Mouse (Mus musculus): ENCODE measurements at regions not wholly inside any gene's neighbourhood (a gene's known extent, or its start where the extent isn't known, plus 50 kb on each side); places are given as distances from the start of the nearest gene placed in this dataset.

GRCm38 (mm10) chr9:61695821-61696220 lies 218.5 kb downstream of the Rplp1 start:
- WGBS: 46% methylated on average over 2 of the region's 2 CpGs

DNA sequence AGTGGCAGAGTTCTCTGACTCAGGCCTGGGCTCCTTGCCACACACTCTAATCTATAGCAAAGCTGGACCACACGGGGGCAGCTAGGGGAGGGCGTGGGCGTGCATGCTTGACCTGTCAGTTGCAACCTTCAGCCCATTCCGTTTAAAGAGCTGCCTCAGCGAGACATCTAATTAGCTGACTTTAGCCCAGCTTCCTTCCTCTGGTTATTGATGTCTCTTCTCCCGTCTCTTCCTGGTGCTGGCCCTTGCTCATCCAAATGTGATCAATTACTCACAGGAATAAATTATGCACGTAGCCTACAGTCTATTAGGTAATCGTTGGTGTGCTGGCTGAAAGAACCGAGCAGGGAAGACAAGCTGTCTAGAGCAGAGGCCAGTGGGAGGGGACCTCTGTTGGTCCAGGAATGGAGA lies 219.0 kb downstream of the Rplp1 start:
- 0 out of 2 replicates have a peak overlapping the region, but pooled peaks have one; percentile 14 for H3K9ac ChIP-seq (replicated peaks; ENCODE audit: low read length)
- peaks cover 29% of the 10 kb centered on the region for H3K27me3 ChIP-seq (ENCODE audit: insufficient read depth, low read length)
- H3K4me1 ChIP-seq (ENCODE audit: insufficient read depth, low read length): peaks cover 10% of the 10 kb centered on the region
- H3K36me3 ChIP-seq (ENCODE audit: insufficient read depth, low read length): no peaks in the 10 kb centered on the region
- no peak overlapping the region for H3K4me2 ChIP-seq (replicated peaks; ENCODE audit: low read depth, low read length)
- H3K9me3 ChIP-seq (ENCODE audit: low read length): no peaks in the 10 kb centered on the region
- ATAC-seq (ENCODE audit: low FRiP score, low TSS enrichment): no peak
- 6% methylated on average over 9 of the region's 9 CpGs for WGBS
- no peak overlapping the region for H3K4me3 ChIP-seq (ENCODE audit: low read length)
- no peak overlapping the region for H3K27ac ChIP-seq (ENCODE audit: low read length)

More at GRCm38 (mm10) chr9:61695821-61696220, 218.5 kb downstream of the Rplp1 start:
- no peaks in the 10 kb centered on the region for H3K36me3 ChIP-seq (ENCODE audit: insufficient read depth, low read length)
- H3K4me3 ChIP-seq (ENCODE audit: low read length): no peak overlapping the region
- H3K9me3 ChIP-seq (ENCODE audit: low read length): no peaks in the 10 kb centered on the region
- no peak for ATAC-seq (ENCODE audit: low FRiP score, low TSS enrichment)
- no peak overlapping the region for H3K27ac ChIP-seq (ENCODE audit: low read length)
- 0 out of 2 replicates have a peak overlapping the region, but pooled peaks have one; percentile 14 for H3K9ac ChIP-seq (replicated peaks; ENCODE audit: low read length)
- H3K4me2 ChIP-seq (replicated peaks; ENCODE audit: low read depth, low read length): no peak overlapping the region
- H3K27me3 ChIP-seq (ENCODE audit: insufficient read depth, low read length): peaks cover 33% of the 10 kb centered on the region
- H3K4me1 ChIP-seq (ENCODE audit: insufficient read depth, low read length): peaks cover 10% of the 10 kb centered on the region

DNA sequence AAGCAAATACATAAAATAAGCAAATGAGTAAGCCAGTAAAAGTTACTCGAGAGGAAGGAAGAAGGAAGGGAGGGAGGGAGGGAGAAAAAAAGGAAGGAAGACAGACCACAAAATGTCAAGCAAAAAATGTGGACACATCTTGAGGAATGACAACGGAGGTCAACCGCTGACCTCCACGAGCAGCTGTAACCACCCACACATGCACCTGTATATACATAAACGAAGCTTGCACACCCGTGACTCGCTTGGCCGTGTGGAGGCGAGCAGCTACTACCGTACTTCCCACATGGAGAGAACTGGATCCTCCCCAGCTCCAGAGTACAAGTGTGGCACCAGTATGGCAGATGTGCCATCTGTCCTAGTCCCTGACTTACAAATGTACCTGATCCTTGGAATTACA lies 220.1 kb downstream of the Rplp1 start:
- peaks cover 10% of the 10 kb centered on the region for H3K4me1 ChIP-seq (ENCODE audit: insufficient read depth, low read length)
- 42% methylated on average over 10 of the region's 10 CpGs for WGBS
- H3K9me3 ChIP-seq (ENCODE audit: low read length): no peaks in the 10 kb centered on the region
- no peak overlapping the region for H3K4me3 ChIP-seq (ENCODE audit: low read length)
- ATAC-seq (ENCODE audit: low FRiP score, low TSS enrichment): no peak
- no peak overlapping the region for H3K4me2 ChIP-seq (replicated peaks; ENCODE audit: low read depth, low read length)
- no peak overlapping the region for H3K9ac ChIP-seq (replicated peaks; ENCODE audit: low read length)
- no peak overlapping the region for H3K27ac ChIP-seq (ENCODE audit: low read length)
- H3K36me3 ChIP-seq (ENCODE audit: insufficient read depth, low read length): no peaks in the 10 kb centered on the region
- H3K27me3 ChIP-seq (ENCODE audit: insufficient read depth, low read length): peaks cover 17% of the 10 kb centered on the region

DNA sequence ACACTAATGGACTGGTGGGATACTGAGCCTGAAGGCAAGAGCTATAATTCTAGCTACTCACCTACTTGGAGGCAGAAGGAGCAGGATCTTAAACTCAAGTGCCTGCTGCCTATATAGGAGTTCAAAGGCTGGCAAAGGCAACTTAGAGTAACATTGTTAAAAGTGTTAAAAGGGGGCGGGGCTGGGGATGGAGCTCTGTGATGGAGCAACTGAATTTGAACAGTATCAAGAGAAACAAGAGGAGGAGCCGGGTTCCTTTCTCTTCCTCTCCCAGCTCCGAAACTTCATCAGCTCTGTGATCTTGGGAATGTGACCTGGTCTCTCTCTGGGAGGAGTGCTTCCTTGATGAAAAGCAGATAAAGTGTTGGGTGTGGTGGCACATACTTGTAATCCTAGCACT lies 223.6 kb downstream of the Rplp1 start:
- WGBS: 77% methylated on average over 3 of the region's 3 CpGs
- no peak overlapping the region for H3K4me3 ChIP-seq (ENCODE audit: low read length)
- no peak overlapping the region for H3K4me2 ChIP-seq (replicated peaks; ENCODE audit: low read depth, low read length)
- no peaks in the 10 kb centered on the region for H3K36me3 ChIP-seq (ENCODE audit: insufficient read depth, low read length)
- H3K9ac ChIP-seq (replicated peaks; ENCODE audit: low read length): no peak overlapping the region
- H3K27me3 ChIP-seq (ENCODE audit: insufficient read depth, low read length): peaks cover 10% of the 10 kb centered on the region
- no peak for ATAC-seq (ENCODE audit: low FRiP score, low TSS enrichment)
- no peak overlapping the region for H3K27ac ChIP-seq (ENCODE audit: low read length)
- H3K9me3 ChIP-seq (ENCODE audit: low read length): no peaks in the 10 kb centered on the region
- peaks cover 9% of the 10 kb centered on the region for H3K4me1 ChIP-seq (ENCODE audit: insufficient read depth, low read length)

- Histone ChIP-seq H3K4me3 (ENCODE audit: low read length) (no peak overlapping the region), H3K9me3 (ENCODE audit: low read length) (no peaks in the 10 kb centered on the region), H3K36me3 (ENCODE audit: insufficient read depth, low read length) (no peaks in the 10 kb centered on the region), H3K9ac (replicated peaks; ENCODE audit: low read length) (no peak overlapping the region), H3K27ac (ENCODE audit: low read length) (no peak overlapping the region), H3K4me2 (replicated peaks; ENCODE audit: low read depth, low read length) (no peak overlapping the region), H3K27me3 (ENCODE audit: insufficient read depth, low read length) (peaks cover 10% of the 10 kb centered on the region), H3K4me1 (ENCODE audit: insufficient read depth, low read length) (0 out of 2 replicates have a peak, but pooled peaks cover under 1% of the 10 kb centered on the region)
- ATAC-seq (ENCODE audit: low FRiP score, low TSS enrichment): peak; percentile 61
- 44% methylated on average over 7 of the region's 7 CpGs for WGBS
Measured at GRCm38 (mm10) chr9:61689939-61690338, 224.4 kb downstream of the Rplp1 start.

DNA sequence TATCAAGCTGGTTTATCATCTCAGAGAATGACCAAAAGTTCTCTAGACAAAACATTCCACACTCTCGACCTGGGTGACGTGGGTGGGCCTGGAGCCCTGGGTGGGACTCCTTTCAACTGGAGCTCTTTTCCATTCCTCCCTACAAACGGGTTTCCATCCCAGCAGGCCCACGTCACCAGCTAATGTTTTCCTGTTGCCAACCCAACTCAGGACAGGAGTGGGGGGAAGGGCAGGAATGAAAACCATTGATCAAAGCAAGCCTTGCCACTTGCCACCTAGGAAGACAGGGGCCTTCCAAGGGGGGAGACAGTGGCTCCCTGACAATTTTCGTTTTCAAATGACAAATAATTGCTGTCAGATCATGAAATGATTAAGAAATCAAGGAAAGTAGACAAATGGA lies 224.8 kb downstream of the Rplp1 start:
- H3K4me1 ChIP-seq (ENCODE audit: insufficient read depth, low read length): no peaks in the 10 kb centered on the region
- H3K4me2 ChIP-seq (replicated peaks; ENCODE audit: low read depth, low read length): no peak overlapping the region
- no peak overlapping the region for H3K4me3 ChIP-seq (ENCODE audit: low read length)
- H3K27ac ChIP-seq (ENCODE audit: low read length): peak overlapping the region; percentile 35; the same call in 1 of the 2 replicates
- WGBS: 26% methylated on average over 5 of the region's 5 CpGs
- H3K9me3 ChIP-seq (ENCODE audit: low read length): no peaks in the 10 kb centered on the region
- H3K27me3 ChIP-seq (ENCODE audit: insufficient read depth, low read length): peaks cover 10% of the 10 kb centered on the region
- no peaks in the 10 kb centered on the region for H3K36me3 ChIP-seq (ENCODE audit: insufficient read depth, low read length)
- H3K9ac ChIP-seq (replicated peaks; ENCODE audit: low read length): no peak overlapping the region
- ATAC-seq (ENCODE audit: low FRiP score, low TSS enrichment): no peak

DNA sequence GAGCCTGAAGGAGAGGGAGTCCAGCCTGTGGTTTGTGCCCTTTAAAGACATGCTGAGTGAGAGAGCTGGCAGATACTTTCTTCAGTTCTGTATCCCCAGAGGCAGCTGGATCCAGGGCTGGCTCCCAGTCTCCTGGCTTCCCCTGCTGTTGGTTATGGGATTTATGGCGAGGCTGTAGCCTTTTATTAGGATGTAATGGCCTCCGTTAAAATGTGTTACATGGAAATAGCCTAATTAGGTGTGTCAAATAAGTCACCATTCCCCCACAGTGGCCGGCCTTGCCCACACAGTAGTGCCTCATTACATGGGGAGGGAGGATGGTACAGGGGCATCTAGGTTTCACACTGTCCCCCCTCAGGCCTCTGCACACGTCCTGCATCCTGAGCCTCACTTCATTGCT lies 230.8 kb downstream of the Rplp1 start:
- peaks cover 17% of the 10 kb centered on the region; the same call in 1 of the 2 replicates for H3K4me1 ChIP-seq (ENCODE audit: insufficient read depth, low read length)
- no peak overlapping the region for H3K27ac ChIP-seq (ENCODE audit: low read length)
- H3K9ac ChIP-seq (replicated peaks; ENCODE audit: low read length): no peak overlapping the region
- no peaks in the 10 kb centered on the region for H3K9me3 ChIP-seq (ENCODE audit: low read length)
- no peak overlapping the region for H3K4me3 ChIP-seq (ENCODE audit: low read length)
- ATAC-seq (ENCODE audit: low FRiP score, low TSS enrichment): no peak
- H3K4me2 ChIP-seq (replicated peaks; ENCODE audit: low read depth, low read length): no peak overlapping the region
- H3K27me3 ChIP-seq (ENCODE audit: insufficient read depth, low read length): peaks cover 7% of the 10 kb centered on the region; the same call in 1 of the 2 replicates
- WGBS: 33% methylated on average over 4 of the region's 4 CpGs
- no peaks in the 10 kb centered on the region for H3K36me3 ChIP-seq (ENCODE audit: insufficient read depth, low read length)

DNA sequence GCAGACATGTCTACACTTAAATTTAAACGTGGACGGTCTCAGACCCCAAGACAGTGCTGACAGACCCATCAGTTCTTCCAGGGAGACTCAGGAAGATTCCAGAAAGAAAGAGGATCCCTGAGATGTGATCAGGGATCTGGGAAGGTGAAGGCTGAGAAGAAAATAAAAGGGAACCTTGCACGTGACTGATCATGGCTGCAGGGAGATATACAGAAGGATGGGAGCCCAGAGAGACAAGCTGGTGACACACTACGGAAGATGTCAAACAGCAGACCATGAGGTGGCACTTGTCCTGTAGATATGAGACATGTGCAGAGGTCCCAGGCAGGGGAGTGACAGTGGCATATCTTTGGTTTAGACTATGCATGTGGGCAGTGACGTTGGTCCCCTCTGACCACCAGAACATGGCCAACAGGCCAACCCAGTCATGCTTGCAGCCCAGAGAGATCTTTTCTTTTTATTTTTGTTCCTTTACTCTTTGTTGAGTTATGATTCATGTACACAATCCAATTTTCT lies 231.5 kb downstream of the Rplp1 start:
- Histone ChIP-seq H3K36me3 (ENCODE audit: insufficient read depth, low read length) (no peaks in the 10 kb centered on the region), H3K9me3 (ENCODE audit: low read length) (no peaks in the 10 kb centered on the region), H3K27ac (ENCODE audit: low read length) (no peak overlapping the region), H3K4me3 (ENCODE audit: low read length) (no peak overlapping the region), H3K9ac (replicated peaks; ENCODE audit: low read length) (no peak overlapping the region), H3K4me2 (replicated peaks; ENCODE audit: low read depth, low read length) (no peak overlapping the region), H3K27me3 (ENCODE audit: insufficient read depth, low read length) (peaks cover 7% of the 10 kb centered on the region; the same call in 1 of the 2 replicates), H3K4me1 (ENCODE audit: insufficient read depth, low read length) (peaks cover 19% of the 10 kb centered on the region; the same call in 1 of the 2 replicates)
- 83% methylated on average over 5 of the region's 5 CpGs for WGBS
- ATAC-seq (ENCODE audit: low FRiP score, low TSS enrichment): no peak

DNA sequence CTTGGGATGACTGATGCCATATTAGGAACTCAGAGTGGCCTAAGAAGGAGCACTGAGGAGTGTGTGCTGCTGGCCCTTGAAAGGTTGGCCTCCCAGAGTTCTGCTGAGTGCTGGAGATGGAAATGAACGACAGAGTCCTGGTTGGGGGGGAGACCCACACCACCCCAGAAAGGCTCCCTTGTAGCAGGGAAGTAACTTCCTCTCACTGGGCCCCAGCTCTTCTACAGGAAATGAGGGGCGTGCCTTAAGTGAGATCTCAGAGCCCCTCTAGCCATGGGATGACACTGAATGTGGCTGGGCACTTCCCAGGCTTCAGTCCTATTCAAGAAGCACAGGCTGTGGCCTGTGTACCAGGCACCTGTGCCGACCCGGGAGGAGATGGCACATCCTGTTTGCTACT lies 232.0 kb downstream of the Rplp1 start:
- no peak overlapping the region for H3K4me3 ChIP-seq (ENCODE audit: low read length)
- 54% methylated on average over 4 of the region's 4 CpGs for WGBS
- H3K36me3 ChIP-seq (ENCODE audit: insufficient read depth, low read length): no peaks in the 10 kb centered on the region
- no peak overlapping the region for H3K4me2 ChIP-seq (replicated peaks; ENCODE audit: low read depth, low read length)
- H3K27me3 ChIP-seq (ENCODE audit: insufficient read depth, low read length): peaks cover 7% of the 10 kb centered on the region; the same call in 1 of the 2 replicates
- H3K9ac ChIP-seq (replicated peaks; ENCODE audit: low read length): no peak overlapping the region
- ATAC-seq (ENCODE audit: low FRiP score, low TSS enrichment): no peak
- H3K27ac ChIP-seq (ENCODE audit: low read length): no peak overlapping the region
- H3K4me1 ChIP-seq (ENCODE audit: insufficient read depth, low read length): peaks cover 19% of the 10 kb centered on the region; the same call in 1 of the 2 replicates
- H3K9me3 ChIP-seq (ENCODE audit: low read length): no peaks in the 10 kb centered on the region

GRCm38 (mm10) chr9:61681406-61681805 lies 232.9 kb downstream of the Rplp1 start:
- 59% methylated on average over 5 of the region's 5 CpGs for WGBS
- no peaks in the 10 kb centered on the region for H3K36me3 ChIP-seq (ENCODE audit: insufficient read depth, low read length)
- ATAC-seq (ENCODE audit: low FRiP score, low TSS enrichment): no peak
- no peaks in the 10 kb centered on the region for H3K9me3 ChIP-seq (ENCODE audit: low read length)
- no peak overlapping the region for H3K4me2 ChIP-seq (replicated peaks; ENCODE audit: low read depth, low read length)
- peaks cover 19% of the 10 kb centered on the region; the same call in 1 of the 2 replicates for H3K4me1 ChIP-seq (ENCODE audit: insufficient read depth, low read length)
- no peak overlapping the region for H3K4me3 ChIP-seq (ENCODE audit: low read length)
- peaks cover 7% of the 10 kb centered on the region; the same call in 1 of the 2 replicates for H3K27me3 ChIP-seq (ENCODE audit: insufficient read depth, low read length)
- no peak overlapping the region for H3K27ac ChIP-seq (ENCODE audit: low read length)
- H3K9ac ChIP-seq (replicated peaks; ENCODE audit: low read length): no peak overlapping the region
